Mouse (Mus musculus) cerebellum, adult 9-10 months (tissue): ENCODE results near the gene Cd83.

ENCODE experiments used
- DNase-seq: peaks from one replicate; pipeline ENCODE4 v3.0.0; 2022

Gene Cd83

DNA sequence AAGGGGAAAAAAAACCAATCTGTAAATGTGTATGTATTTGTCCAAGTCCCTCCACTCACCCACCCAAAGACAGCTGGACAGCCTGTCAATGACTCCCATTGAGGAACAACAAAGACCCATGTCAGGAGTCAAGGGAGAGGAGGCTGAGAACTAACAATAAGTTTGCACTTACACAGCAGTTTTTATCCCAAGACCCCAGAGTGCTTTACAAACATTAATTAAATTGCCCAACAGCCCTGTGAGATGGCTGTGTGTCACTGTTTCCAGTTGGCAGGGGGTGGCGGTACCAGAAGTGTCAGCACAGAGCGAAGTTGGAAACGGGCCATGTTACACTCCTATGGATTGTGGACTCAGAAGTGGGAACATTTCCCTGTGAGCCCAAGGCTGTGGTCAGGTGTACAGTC is 22.7 kb downstream of the Cd83 start:
- DNase-seq, result no peak

DNA sequence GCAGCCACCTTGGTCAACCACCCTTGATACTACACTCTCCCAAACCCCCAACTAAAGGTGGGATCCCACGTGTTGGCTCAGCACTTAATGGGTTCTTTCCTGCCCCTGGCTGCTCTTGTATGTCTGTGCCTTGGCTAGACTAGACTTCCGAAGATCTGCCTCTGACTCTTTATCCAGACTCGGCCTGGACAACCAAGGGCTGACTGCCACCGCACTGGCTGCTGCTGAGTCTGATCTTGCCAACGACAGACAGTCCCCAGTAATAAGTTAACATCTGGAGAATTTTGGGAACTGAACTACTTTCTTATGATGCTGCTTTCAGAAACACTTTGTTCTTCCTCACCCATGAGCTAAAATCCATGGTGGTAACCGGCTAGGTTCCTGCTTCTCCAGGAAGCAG is 26.0 kb downstream of the Cd83 start:
- DNase-seq, result no peak

DNA sequence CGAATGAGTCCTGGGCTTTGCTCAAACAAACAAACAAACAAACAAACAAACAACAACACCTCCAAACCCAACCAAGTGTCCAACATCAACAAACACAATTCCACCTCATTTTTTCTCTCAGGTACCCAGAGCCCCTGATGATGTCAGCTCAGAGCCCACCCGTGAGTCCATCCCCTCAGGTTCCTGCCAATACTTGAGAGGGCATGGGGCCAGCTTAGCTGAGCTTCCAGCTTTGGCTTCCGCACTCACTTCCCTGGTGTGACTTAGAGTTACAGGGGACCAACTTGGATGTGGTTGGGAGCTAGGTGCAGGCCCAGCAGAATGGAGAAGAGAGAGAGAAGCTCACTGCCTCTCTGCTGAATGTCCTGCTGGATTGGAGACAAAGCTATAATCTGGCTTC is 27.3 kb downstream of the Cd83 start:
- DNase-seq, result no peak

DNA sequence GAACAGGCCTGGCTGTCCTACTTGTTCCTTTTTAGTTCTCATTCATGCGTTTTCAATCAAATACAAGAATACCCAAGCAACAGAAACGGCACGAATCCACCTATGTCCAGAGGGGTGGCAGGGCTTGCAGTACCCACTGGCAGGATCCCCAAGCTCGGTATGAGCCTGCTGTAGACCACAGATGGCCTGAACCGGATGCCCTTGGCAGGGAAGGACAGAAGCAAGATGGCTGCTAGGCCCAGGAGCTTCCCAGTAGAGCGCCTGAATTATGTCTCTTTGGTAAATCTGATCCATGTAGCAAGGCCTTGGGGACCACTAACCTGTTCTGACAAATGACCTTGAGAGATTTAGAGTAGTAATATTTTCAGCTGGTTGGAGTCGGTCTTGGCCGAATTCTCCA is 28.9 kb downstream of the Cd83 start:
- peak; percentile 75 for DNase-seq

DNA sequence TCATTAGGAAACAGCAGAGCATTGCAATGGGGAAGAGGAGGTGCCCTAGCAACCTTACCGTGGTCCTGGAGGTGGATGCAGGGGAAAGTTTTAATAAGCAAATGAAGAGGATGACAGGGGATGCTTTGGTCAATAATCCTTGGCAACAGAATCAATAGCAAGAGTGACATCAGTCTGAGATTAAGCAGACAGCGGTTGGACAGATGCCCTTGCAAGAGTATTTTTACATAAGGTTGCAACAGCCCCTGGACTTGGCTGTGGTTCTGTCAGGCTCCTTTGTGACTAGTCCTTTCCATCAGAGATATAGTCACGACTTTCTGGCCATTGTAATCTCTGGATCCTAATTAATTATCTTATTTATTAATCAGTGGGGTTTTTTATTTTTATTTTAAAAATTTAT is 32.9 kb downstream of the Cd83 start:
- DNase-seq, result no peak

DNA sequence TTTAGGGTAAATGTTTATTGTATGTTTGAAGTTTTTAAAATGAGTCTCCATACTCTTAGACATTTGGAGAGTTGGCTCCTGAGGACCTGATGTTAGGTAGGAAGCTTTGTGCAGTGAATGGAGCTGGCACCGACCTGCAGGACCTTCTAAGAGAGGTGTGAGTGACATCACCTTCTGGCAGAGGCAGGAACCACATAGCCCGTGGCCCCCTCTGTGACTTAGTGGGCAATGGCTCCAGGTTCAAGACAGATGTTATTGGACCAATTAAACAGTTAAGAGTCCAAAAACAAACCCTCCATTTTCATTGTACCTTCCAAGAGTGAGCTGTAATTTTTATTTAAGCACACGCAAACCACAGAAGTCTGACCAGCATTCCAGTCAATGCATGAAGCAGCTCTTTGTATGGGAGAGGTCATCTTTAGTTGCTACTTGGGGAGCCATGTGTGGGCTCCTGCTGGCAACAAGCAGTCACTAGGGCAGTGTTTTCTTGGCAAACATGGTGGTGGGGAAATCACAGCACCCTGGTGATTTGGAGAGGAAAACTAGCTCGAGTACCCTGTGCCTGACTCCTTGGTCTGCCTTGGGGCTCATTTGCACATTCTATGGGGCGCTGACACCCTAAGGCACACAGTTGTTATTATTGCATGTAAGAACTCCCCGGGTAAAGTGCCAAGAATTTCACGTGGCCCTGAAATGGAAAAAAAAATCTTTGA is 33.9 kb downstream of the Cd83 start:
- DNase-seq, result no peak

DNA sequence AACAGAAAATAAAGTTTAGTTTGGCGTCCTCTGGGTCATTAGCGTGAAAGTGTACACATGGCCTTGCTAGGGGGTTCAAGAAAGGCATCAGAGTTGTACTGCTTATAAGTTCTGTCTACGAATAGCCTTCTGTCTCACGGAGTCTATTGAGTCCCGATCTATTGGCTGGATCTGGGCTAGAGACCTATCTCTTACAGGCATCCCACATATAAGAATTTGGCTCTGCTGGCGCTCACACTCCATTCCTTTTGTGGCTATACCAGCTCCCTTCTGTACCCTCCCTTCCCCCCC is 34.4 kb downstream of the Cd83 start:
- no peak for DNase-seq

DNA sequence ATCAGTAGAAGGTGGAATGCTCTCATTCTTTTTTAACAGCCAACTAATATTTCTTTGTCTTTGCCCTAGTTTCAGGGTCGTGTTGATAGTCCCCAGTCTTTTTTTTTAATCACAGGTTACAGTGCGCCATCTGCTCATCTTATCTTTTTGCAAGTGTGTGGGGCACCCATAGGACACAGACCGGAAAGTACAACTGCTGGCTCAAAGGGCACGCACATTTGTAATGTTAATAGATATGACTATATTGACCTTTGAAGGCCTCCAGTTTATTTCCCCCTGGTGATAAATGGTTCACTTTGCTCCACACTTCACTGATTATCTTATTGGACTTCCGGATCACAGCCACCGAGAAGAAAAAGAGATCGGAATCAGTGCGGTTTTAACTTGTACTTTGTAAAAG is 35.5 kb downstream of the Cd83 start:
- DNase-seq, result no peak

DNA sequence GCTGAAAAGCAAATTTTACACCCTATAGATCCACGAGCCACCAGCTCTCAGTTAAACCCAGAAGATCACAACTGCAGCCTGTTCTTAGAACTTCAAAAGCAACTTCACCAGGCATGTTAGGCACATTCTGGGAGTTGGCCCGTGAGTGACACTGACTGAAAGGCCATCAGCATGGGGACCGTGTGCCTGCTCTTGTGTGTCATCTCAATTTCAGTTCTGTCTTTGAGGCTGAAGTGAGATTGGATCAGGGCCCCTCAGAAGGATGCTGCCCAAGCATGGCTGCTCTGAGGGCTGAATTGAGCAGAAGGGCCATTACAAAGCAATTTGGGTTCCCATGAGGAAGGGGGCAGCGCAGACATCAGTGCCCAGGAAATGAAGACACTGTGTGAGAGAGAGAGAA is 37.7 kb downstream of the Cd83 start:
- no peak for DNase-seq

DNA sequence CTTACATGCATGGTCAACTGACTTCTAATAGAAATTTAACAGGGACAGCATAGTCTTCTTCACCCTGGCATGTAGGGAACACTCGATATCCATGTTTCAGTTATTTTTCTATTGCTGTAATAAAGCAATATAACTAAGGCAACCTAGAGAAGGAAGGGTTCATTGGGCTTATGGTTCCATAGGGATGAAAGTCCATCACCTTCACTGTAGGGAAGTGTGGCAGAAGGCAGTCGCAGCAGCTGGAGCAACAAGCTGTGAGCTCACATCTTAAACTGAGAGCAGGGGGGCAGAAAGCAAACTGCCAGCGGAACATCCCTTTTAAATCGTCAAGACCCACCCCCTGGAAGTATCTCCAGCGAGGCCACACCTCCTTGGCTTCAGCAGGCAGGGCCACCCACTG is 44.1 kb downstream of the Cd83 start:
- DNase-seq, result no peak

DNA sequence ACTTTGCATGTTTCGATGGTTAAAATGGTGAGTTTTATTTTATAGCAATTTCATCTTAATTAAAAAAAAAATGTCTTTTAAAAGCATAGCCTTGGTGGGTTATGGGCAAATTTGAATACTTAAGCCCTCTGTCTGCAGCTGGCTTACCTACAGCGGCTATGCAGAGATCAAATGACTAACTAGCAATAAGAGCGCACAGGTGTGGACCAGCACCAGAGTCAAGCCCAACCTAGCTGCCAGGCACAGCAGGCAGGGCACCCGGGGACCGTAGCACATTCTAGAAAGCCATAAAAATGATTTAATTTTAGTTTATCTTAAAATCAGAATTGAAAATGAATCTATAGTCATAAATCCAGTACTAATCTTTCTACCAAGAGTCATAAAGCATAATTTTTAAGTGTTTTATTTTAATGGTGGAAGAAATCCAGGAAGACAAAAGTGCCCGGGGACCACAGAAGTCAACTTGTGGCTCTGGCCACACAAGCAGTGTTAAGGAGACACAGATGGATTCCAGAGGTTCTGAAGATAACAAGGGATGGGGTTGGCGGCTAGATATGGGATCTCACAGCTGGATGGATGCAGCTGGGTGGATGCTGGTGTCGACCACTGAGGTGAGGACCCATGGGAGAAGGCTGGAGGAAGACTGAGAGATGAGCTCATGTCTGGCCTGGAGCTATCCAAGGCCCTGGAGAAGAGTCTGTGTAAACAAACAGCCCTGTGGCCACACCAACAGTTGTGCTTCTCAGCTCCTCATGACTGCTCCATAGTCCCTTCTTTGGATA is 46.5 kb downstream of the Cd83 start:
- no peak for DNase-seq

DNA sequence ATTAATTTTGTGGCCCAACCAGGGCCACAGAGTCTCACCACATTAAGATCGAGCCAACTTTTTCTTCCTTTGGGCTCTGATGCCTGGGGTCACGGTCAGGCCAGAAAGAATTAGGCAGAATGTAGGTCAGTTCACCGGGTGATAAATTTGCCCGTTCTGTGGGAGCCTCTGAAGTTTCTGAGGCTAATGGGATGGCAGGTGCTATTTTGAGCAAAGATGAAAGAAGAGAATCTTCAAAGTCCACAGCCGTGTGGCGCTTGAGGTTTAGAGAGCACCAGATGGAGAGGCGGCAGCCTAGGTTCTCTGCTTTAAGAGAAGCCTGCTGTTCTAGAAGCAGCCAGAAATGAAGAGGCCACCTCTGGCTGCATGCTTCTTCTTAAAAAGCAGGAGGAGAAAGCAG is 48.2 kb downstream of the Cd83 start:
- no peak for DNase-seq

DNA sequence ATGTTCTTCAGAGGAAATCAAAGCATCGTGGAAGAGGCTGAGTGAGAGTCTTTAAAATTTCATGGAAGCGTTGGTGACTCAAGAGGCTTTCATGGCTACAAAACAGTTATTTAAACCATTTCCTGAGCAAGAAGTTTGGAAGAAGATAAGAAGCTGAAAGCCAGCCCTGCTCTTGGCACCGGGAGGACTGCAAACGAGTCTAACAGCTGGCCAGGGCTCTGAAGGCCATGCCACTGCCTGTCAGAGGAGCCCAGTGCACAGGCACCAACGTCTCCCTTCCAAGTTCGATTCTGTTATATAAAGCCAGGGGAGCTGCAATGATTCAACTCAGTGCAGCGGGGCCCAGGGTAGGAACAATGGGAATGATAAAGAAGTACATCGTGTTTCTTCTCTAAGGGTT is 51.8 kb downstream of the Cd83 start:
- no peak for DNase-seq

DNA sequence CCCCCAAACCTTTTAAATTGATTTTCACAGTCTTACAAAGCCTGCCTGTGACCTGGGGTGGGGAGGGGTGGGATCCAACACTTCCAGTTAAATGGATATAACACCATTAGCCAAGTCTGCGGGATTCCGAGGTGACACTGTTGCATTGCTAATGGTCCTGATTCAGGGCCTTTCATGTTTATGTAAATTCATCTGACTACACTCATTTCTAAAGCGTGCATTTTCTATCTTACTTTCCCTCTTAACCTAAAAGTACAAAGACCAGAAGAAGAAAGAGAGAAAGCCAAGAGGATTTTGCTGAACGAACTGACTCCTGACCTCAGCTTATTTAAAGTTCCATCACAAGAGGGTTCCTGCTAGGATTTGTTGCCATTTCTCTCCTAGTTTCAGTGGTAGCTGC is 53.2 kb downstream of the Cd83 start:
- no peak for DNase-seq

DNA sequence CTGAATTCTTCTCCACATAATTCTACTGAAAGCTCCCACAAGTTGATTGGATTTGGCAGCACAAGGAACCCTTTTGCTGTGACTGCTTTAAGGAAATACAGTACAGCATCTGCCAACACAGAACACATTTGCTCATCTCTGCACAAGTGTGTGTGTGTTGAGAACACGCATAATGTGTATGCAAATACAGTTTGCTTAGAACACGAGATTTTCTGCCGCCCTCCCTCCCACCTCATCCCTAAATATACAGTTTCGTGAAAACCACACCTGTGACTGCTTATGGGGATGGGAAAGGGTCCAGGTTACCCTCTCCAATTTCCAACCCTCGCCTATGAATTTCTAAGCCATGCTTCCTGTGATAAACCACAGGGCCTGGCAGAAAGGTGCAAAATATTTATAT is 60.6 kb downstream of the Cd83 start:
- no peak for DNase-seq

DNA sequence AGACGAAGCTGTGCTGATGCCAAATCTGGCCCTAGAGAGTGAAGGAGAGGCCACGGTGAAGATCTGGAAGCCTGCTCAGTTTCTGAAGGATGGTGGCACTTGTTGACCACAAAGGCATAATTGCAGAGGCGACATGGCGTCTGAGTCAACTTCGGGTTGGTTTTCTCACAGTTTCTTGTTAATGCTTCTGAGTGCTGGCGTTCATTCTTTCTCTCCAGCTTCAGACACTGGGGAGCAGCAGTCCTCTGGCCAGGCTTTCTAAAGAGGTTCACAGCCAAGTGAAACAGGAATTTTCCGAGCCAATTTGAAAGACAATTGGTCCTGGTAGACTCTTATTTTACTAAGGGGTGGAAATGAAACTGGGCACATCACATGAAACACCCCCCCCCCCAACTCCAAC is 62.6 kb downstream of the Cd83 start:
- DNase-seq, result no peak

DNA sequence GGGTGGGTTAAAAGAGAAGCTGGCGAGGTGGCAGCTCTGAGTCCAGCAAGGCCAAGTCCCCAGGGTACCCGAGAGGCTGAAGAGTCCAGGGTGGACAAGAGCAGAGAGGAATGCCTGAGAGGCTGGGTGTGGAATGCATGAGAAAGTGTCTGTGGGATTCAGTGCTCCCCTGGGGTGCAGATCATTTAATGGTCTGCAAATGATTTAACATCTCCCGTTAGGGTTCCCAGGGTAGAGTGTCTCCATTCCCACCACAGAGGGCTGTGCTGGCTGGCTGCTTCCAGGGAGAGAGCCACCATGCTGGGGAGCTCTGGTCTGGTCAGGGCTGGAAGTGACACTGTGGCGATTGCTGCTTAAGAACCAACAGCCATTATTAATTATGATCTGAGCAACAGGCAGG is 65.2 kb downstream of the Cd83 start:
- no peak for DNase-seq

DNA sequence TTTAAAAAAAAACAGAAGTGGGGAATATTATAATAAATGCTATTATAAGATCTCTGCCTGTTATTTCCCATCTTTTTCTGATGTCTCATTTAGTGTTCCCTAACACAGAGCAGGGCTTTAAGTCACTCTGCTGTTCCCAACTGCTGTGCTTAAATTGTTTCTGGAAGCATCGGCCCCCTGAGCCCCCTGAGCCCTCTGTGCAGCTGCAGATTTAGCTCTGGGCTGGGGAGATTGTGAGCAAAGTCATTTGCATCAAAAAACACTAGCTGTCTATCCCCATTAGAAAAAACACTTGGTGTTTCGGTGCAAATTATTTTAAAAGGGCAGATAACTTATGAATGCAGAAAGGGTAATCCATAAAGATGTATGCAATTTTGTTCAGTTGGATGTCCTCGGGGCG is 66.5 kb downstream of the Cd83 start:
- DNase-seq, result no peak
